Mouse (Mus musculus) neutrophil, adult 65 days (primary cell): ENCODE results near the gene Abca3. TPM values are rescaled to one million over a fixed set of nuclear protein-coding genes. Genes with fewer than 3 reads are reported as not detected.

Experiments used
- total RNA-seq: library from RNA; stranded (reverse); gene quantifications from 2 replicates; pipeline ENCODE4 v1.2.4, GENCODE M21; 2023

Abca3 gene
- 25.4 and 25.7 TPM in 2 replicates for total RNA-seq

GRCm38 (mm10) chr17:24351760-24352357, at the start of gene Abca3:
Abca3 (plus strand) TSS chr17:24351950.

GRCm38 (mm10) chr17:24350926-24351759, 607 bp upstream of the Abca3 start, which contains the start of gene Abca17:
Abca17 (minus strand) TSS chr17:24351068.

GRCm38 (mm10) chr17:24414230-24414976, 62.7 kb downstream of the Abca3 start, which contains the start of gene Rnps1:
Rnps1 (plus strand) TSS chr17:24414565.

GRCm38 (mm10) chr17:24426471-24427169, 74.9 kb downstream of the Abca3 start, which contains the start of gene Eci1:
Eci1 (plus strand) TSS chr17:24426641.

GRCm38 (mm10) chr17:24442632-24443155, 90.9 kb downstream of the Abca3 start, which contains the start of gene Dnase1l2:
Dnase1l2 (minus strand) TSS chr17:24443105.

Other genes starting within 250 kb of the Abca3 start
- 41.2 and 57.5 TPM in 2 replicates for gene Pdpk1, start 201.0 kb upstream of the Abca3 start, total RNA-seq
- 64.2 and 79.3 TPM in 2 replicates for gene Amdhd2, start 188.2 kb upstream of the Abca3 start, total RNA-seq
- 421 and 428 TPM in 2 replicates for gene Atp6v0c, start 182.2 kb upstream of the Abca3 start, total RNA-seq
- 9.4 and 13.1 TPM in 2 replicates for gene Tbc1d24, start 146.4 kb upstream of the Abca3 start, total RNA-seq
- 0.23 and 0.82 TPM in 2 replicates for gene Ntn3, start 142.4 kb upstream of the Abca3 start, total RNA-seq
- gene Tedc2, start 131.1 kb upstream of the Abca3 start, total RNA-seq, result 9.4 and 12.1 TPM in 2 replicates
- 48.8 and 75.2 TPM in 2 replicates for gene Ccnf, start 100.5 kb upstream of the Abca3 start, total RNA-seq
- 0.14 and 0.35 TPM in 2 replicates for gene Abca17, start 882 bp upstream of the Abca3 start, total RNA-seq
- gene Rnps1, start 62.6 kb downstream of the Abca3 start, total RNA-seq, result 61.1 and 89.8 TPM in 2 replicates
- gene Eci1, start 74.7 kb downstream of the Abca3 start, total RNA-seq, result 9.7 and 10.9 TPM in 2 replicates
- 1.7 and 2.2 TPM in 2 replicates for gene Dnase1l2, start 91.2 kb downstream of the Abca3 start, total RNA-seq
- gene E4f1, start 118.4 kb downstream of the Abca3 start, total RNA-seq, result 40.1 and 46.7 TPM in 2 replicates
- gene Pgp, start 118.4 kb downstream of the Abca3 start, total RNA-seq, result 21.5 and 26.4 TPM in 2 replicates
- 0.98 TPM in 1 of 2 replicates, not detected in the other for gene Bricd5, start 121.9 kb downstream of the Abca3 start, total RNA-seq
- 35.2 and 41.1 TPM in 2 replicates for gene Mlst8, start 127.1 kb downstream of the Abca3 start, total RNA-seq
- not detected in 2 replicates for gene Caskin1, start 136.7 kb downstream of the Abca3 start, total RNA-seq
- 123 and 145 TPM in 2 replicates for gene Traf7, start 176.0 kb downstream of the Abca3 start, total RNA-seq
- gene Rab26, start 182.3 kb downstream of the Abca3 start, total RNA-seq, result 0.38 TPM in 1 of 2 replicates, not detected in the other
- gene Pkd1, start 197.9 kb downstream of the Abca3 start, total RNA-seq, result 15.6 and 23.9 TPM in 2 replicates